Mouse (Mus musculus) heart, adult 8-10 months (tissue): ENCODE data around the gene Cyb5r4. TPM values are rescaled to one million over a fixed set of nuclear protein-coding genes. Genes with fewer than 3 reads are reported as not detected.

Experiments used
- total RNA-seq, 4 experiments: library from RNA; stranded (reverse); gene quantifications; 2 replicates each; pipeline ENCODE4 v1.2.4; 2022

Cyb5r4 gene
- total RNA-seq, 4 experiments from 2014 or later: 28.7 to 36.2 (median 31.3) TPM

Other genes starting within 250 kb of the Cyb5r4 start
- gene Snap91, start 141.4 kb upstream of the Cyb5r4 start, total RNA-seq: 1 to 10 TPM; 4.1 to 8.7 (median 6.3) TPM
- not detected for gene Ripply2, start 6.5 kb upstream of the Cyb5r4 start, total RNA-seq
- 1 to 10 TPM; 2.1 to 2.6 (median 2.2) TPM for gene Mrap2, start 122.3 kb downstream of the Cyb5r4 start, total RNA-seq
- gene Cep162, start 233.5 kb downstream of the Cyb5r4 start, total RNA-seq: 1 to 10 TPM; 2.4 to 3.1 (median 2.6) TPM